Mouse (Mus musculus): ENCODE data around the gene Macrod2. TPM values are rescaled to one million over a fixed set of nuclear protein-coding genes. Genes with fewer than 3 reads are reported as not detected.

The Macrod2 gene
- total and polyA plus RNA-seq, 2 experiments from 2014 or later, result 5.5 to 17.4 TPM

- Histone ChIP-seq H3K9me3 (replicated peaks; ENCODE audit: control insufficient read depth, low read length) (no peaks in the 10 kb centered on the region), H3K9ac (replicated peaks; ENCODE audit: low read depth, low read length) (no peak overlapping the region), H3K4me1 (ENCODE audit: control insufficient read depth, insufficient read depth) (no peaks in the 10 kb centered on the region), H3K27me3 (ENCODE audit: control insufficient read depth, insufficient read depth, low read length) (no peaks in the 10 kb centered on the region), H3K4me2 (ENCODE audit: low read depth, low read length) (no peak overlapping the region), H3K36me3 (replicated peaks; ENCODE audit: control insufficient read depth, insufficient read depth, low read length) (no peaks in the 10 kb centered on the region), H3K27ac (ENCODE audit: low read depth) (no peak overlapping the region), H3K4me3 (ENCODE audit: low read depth, low read length) (no peak overlapping the region)
- no peak for TF ChIP-seq EP300 (IDR thresholded peaks at IDR 0.05; ENCODE audit: low read depth)
- TF ChIP-seq CTCF (IDR thresholded peaks at IDR 0.05; ENCODE audit: low read depth), result no peak
- ATAC-seq (ENCODE audit: insufficient read depth, low read depth) (no peak), DNase-seq (ENCODE audit: low spot score) (no peak)
- WGBS, result 74% methylated on average over 4 of the region's 4 CpGs
These were observed 1836.0 kb downstream of the Macrod2 start for GRCm38 (mm10) chr2:142230985-142231549.

- TF ChIP-seq EP300 (IDR thresholded peaks at IDR 0.05; ENCODE audit: low read depth) (no peak), CTCF (IDR thresholded peaks at IDR 0.05; ENCODE audit: low read depth) (no peak)
- no peaks in the 10 kb centered on the region for H3K27me3 ChIP-seq (ENCODE audit: control insufficient read depth, insufficient read depth, low read length)
- WGBS, result 71% methylated on average over 9 of the region's 9 CpGs
- no peaks in the 10 kb centered on the region for H3K4me1 ChIP-seq (ENCODE audit: control insufficient read depth, insufficient read depth)
- H3K27ac ChIP-seq (ENCODE audit: low read depth), result no peak overlapping the region
- no peaks in the 10 kb centered on the region for H3K9me3 ChIP-seq (replicated peaks; ENCODE audit: control insufficient read depth, low read length)
- ATAC-seq (ENCODE audit: insufficient read depth, low read depth) (no peak), DNase-seq (ENCODE audit: low spot score) (no peak)
- H3K4me3 ChIP-seq (ENCODE audit: low read depth, low read length), result no peak overlapping the region
- no peaks in the 10 kb centered on the region for H3K36me3 ChIP-seq (replicated peaks; ENCODE audit: control insufficient read depth, insufficient read depth, low read length)
- no peak overlapping the region for H3K9ac ChIP-seq (replicated peaks; ENCODE audit: low read depth, low read length)
- H3K4me2 ChIP-seq (ENCODE audit: low read depth, low read length), result no peak overlapping the region
These were observed 1837.7 kb downstream of the Macrod2 start for GRCm38 (mm10) chr2:142232828-142233227.

- DNase-seq (ENCODE audit: low spot score) (no peak), ATAC-seq (ENCODE audit: insufficient read depth, low read depth) (no peak)
- WGBS, result 81% methylated on average over 4 of the region's 4 CpGs
- Histone ChIP-seq H3K9ac (replicated peaks; ENCODE audit: low read depth, low read length) (no peak overlapping the region), H3K9me3 (replicated peaks; ENCODE audit: control insufficient read depth, low read length) (no peaks in the 10 kb centered on the region), H3K4me3 (ENCODE audit: low read depth, low read length) (no peak overlapping the region), H3K4me1 (ENCODE audit: control insufficient read depth, insufficient read depth) (0 out of 2 replicates have a peak, but pooled peaks cover 7% of the 10 kb centered on the region), H3K27me3 (ENCODE audit: control insufficient read depth, insufficient read depth, low read length) (no peaks in the 10 kb centered on the region), H3K36me3 (replicated peaks; ENCODE audit: control insufficient read depth, insufficient read depth, low read length) (no peaks in the 10 kb centered on the region), H3K27ac (ENCODE audit: low read depth) (no peak overlapping the region), H3K4me2 (ENCODE audit: low read depth, low read length) (no peak overlapping the region)
- TF ChIP-seq EP300 (IDR thresholded peaks at IDR 0.05; ENCODE audit: low read depth), result no peak
- TF ChIP-seq CTCF (IDR thresholded peaks at IDR 0.05; ENCODE audit: low read depth), result no peak
These were observed 1848.4 kb downstream of the Macrod2 start for GRCm38 (mm10) chr2:142243483-142243882.

- WGBS, result 32% methylated on average over 4 of the region's 4 CpGs
These were observed 1855.3 kb downstream of the Macrod2 start for GRCm38 (mm10) chr2:142250383-142250782.

GRCm38 (mm10) chr2:142251518-142251917, 1856.4 kb downstream of the Macrod2 start:
- Histone ChIP-seq H3K4me2 (ENCODE audit: low read depth, low read length) (no peak overlapping the region), H3K27ac (ENCODE audit: low read depth) (no peak overlapping the region), H3K9me3 (replicated peaks; ENCODE audit: control insufficient read depth, low read length) (no peaks in the 10 kb centered on the region), H3K4me3 (ENCODE audit: low read depth, low read length) (no peak overlapping the region), H3K4me1 (ENCODE audit: control insufficient read depth, insufficient read depth) (no peaks in the 10 kb centered on the region), H3K27me3 (ENCODE audit: control insufficient read depth, insufficient read depth, low read length) (0 out of 2 replicates have a peak, but pooled peaks cover 3% of the 10 kb centered on the region), H3K36me3 (replicated peaks; ENCODE audit: control insufficient read depth, insufficient read depth, low read length) (no peaks in the 10 kb centered on the region), H3K9ac (replicated peaks; ENCODE audit: low read depth, low read length) (no peak overlapping the region)
- TF ChIP-seq EP300 (IDR thresholded peaks at IDR 0.05; ENCODE audit: low read depth), result no peak
- no peak for TF ChIP-seq CTCF (IDR thresholded peaks at IDR 0.05; ENCODE audit: low read depth)
- WGBS, result 80% methylated on average over 2 of the region's 2 CpGs
- DNase-seq (ENCODE audit: low spot score) (no peak), ATAC-seq (ENCODE audit: insufficient read depth, low read depth) (no peak)

More at GRCm38 (mm10) chr2:142250383-142250782, 1855.3 kb downstream of the Macrod2 start:
- no peaks in the 10 kb centered on the region for H3K9me3 ChIP-seq (replicated peaks; ENCODE audit: control insufficient read depth, low read length)
- H3K4me2 ChIP-seq (ENCODE audit: low read depth, low read length), result no peak overlapping the region
- no peak for TF ChIP-seq CTCF (IDR thresholded peaks at IDR 0.05; ENCODE audit: low read depth)
- TF ChIP-seq EP300 (IDR thresholded peaks at IDR 0.05; ENCODE audit: low read depth), result no peak
- H3K36me3 ChIP-seq (replicated peaks; ENCODE audit: control insufficient read depth, insufficient read depth, low read length), result no peaks in the 10 kb centered on the region
- H3K27me3 ChIP-seq (ENCODE audit: control insufficient read depth, insufficient read depth, low read length), result 0 out of 2 replicates have a peak, but pooled peaks cover 3% of the 10 kb centered on the region
- H3K4me1 ChIP-seq (ENCODE audit: control insufficient read depth, insufficient read depth), result no peaks in the 10 kb centered on the region
- ATAC-seq (ENCODE audit: insufficient read depth, low read depth) (no peak), DNase-seq (ENCODE audit: low spot score) (no peak)
- no peak overlapping the region for H3K9ac ChIP-seq (replicated peaks; ENCODE audit: low read depth, low read length)
- no peak overlapping the region for H3K4me3 ChIP-seq (ENCODE audit: low read depth, low read length)
- H3K27ac ChIP-seq (ENCODE audit: low read depth), result no peak overlapping the region

- Histone ChIP-seq H3K4me2 (ENCODE audit: low read depth, low read length) (peak overlapping the region; percentile 35; the same call in 1 of the 2 replicates), H3K4me1 (ENCODE audit: control insufficient read depth, insufficient read depth) (no peaks in the 10 kb centered on the region), H3K9ac (replicated peaks; ENCODE audit: low read depth, low read length) (no peak overlapping the region), H3K9me3 (replicated peaks; ENCODE audit: control insufficient read depth, low read length) (no peaks in the 10 kb centered on the region), H3K27me3 (ENCODE audit: control insufficient read depth, insufficient read depth, low read length) (0 out of 2 replicates have a peak, but pooled peaks cover 3% of the 10 kb centered on the region), H3K27ac (ENCODE audit: low read depth) (no peak overlapping the region), H3K36me3 (replicated peaks; ENCODE audit: control insufficient read depth, insufficient read depth, low read length) (no peaks in the 10 kb centered on the region), H3K4me3 (ENCODE audit: low read depth, low read length) (no peak overlapping the region)
- peak; percentile 85 for TF ChIP-seq CTCF (IDR thresholded peaks at IDR 0.05; ENCODE audit: low read depth)
- TF ChIP-seq EP300 (IDR thresholded peaks at IDR 0.05; ENCODE audit: low read depth), result no peak
- 20% methylated on average over 11 of the region's 11 CpGs for WGBS
- DNase-seq (ENCODE audit: low spot score), result peak; percentile 56
- ATAC-seq (ENCODE audit: insufficient read depth, low read depth), result no peak
These were observed 1858.8 kb downstream of the Macrod2 start for GRCm38 (mm10) chr2:142253913-142254312.
